Mouse (Mus musculus): Measurements from ENCODE around the gene Mark3. TPM values are rescaled to one million over a fixed set of nuclear protein-coding genes. Genes with fewer than 3 reads are reported as not detected.

Gene Mark3
- polyA plus RNA-seq, 1 experiment from 2014 or later: 43.8 TPM

DNA sequence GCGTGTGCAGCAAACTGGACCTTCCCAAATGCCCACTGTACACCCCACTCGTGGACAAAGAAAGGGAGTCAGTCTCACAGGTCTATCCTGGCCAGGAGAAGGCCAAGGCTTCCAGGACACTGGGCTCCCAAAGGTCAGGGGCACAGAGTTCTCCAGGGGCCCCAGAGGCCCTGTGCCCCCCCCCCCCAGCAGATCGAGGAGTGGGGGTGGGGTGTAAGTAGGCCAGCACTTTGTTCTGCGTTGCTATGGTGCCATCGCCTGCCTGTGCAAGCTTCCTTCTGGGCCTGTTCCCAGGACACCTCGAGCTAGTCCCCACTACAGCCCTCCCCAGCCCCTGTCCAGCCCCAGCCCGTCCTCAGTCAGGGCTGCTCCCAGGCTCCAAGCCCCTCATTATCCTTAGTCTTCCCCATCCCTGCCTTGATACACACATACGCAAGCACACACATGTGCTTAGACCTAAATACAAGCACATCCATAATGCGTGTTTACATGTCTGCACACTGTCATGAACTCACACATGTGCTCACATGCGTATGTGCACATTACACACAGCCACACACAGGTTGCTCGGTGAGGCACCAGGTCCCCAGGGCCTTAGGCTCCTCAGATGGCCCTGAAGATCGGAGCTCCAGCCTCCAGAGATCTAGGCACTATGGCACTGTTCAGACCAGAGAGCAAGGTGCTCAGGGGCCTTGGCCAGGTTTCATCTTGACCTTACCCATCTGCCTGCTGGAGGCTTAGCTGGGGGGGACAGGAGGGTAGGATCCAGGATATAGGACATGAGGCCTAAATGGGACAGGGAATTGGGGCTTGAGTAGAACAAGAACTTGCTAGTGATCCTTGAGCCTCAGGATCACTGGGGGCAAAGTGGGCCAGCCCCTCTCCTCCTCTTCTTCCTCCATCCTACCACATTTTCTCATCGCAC lies 120.8 kb downstream of the Mark3 start:
- no peak for ATAC-seq (ENCODE audit: low FRiP score, low read depth)
- 65% methylated on average over 10 of the region's 13 CpGs for WGBS
- no peak overlapping the region for H3K9ac ChIP-seq

DNA sequence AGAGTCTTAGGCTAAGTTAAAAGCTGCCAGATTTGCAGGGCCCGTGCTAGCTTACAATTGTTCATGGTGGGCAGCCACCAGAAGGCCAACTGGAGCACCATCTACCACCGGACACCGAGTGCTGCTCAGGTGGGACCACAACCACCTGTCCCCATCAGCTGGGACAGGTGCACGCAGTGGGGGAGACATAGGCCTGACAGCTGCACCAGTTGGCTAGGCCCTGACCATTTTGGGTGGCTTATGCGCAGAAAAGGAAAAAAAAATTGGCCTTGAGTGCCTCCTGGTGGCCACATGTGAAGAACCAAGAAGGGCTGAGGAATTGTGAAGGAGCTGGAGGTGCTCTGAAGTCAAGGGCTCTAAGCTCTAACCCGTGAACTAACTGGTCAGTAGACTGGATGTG lies 121.9 kb downstream of the Mark3 start:
- Histone ChIP-seq H3K4me2 (replicated peaks) (no peak overlapping the region), H3K4me3 (no peak overlapping the region), H3K9ac (no peak overlapping the region), H3K27ac (no peak overlapping the region), H3K36me3 (no peaks in the 10 kb centered on the region), H3K27me3 (no peaks in the 10 kb centered on the region), H3K9me3 (no peaks in the 10 kb centered on the region), H3K4me1 (peaks cover 33% of the 10 kb centered on the region)
- ATAC-seq (ENCODE audit: low FRiP score, low read depth): no peak; the same call in 1 of the 2 replicates
- WGBS: 28% methylated on average over 6 of the region's 6 CpGs

More for the DNA sequence above, 120.8 kb downstream of the Mark3 start:
- H3K4me1 ChIP-seq: peaks cover 37% of the 10 kb centered on the region
- no peaks in the 10 kb centered on the region for H3K36me3 ChIP-seq
- no peaks in the 10 kb centered on the region for H3K27me3 ChIP-seq
- H3K4me2 ChIP-seq (replicated peaks): no peak overlapping the region
- no peaks in the 10 kb centered on the region for H3K9me3 ChIP-seq
- H3K27ac ChIP-seq: no peak overlapping the region
- H3K4me3 ChIP-seq: no peak overlapping the region

DNA sequence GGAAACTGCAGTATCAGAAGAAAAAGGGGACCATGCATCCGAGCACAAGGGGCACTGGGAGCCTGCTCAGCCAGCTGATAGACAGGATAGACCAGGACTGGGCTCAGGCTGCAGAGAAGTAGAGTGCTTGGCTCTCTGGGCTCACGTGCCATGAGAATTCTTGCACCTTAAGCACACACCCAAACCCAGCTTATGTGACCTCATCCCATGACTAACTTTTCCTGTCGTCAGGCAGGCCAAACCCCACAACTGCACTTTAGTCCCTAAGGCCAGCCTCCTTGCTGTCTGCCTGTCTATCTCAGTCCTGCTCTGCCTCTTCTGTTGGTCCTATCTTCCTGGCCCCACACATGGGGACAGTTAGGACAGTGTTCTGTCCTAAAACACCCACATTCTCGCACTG lies 123.4 kb downstream of the Mark3 start:
- Histone ChIP-seq H3K4me1 (peaks cover 25% of the 10 kb centered on the region), H3K9me3 (no peaks in the 10 kb centered on the region), H3K4me3 (no peak overlapping the region), H3K36me3 (no peaks in the 10 kb centered on the region), H3K27ac (no peak overlapping the region), H3K9ac (peak overlapping the region; percentile 21; the same call in 1 of the 2 replicates), H3K27me3 (no peaks in the 10 kb centered on the region), H3K4me2 (replicated peaks) (no peak overlapping the region)
- ATAC-seq (ENCODE audit: low FRiP score, low read depth): no peak
- WGBS: 59% methylated on average over 4 of the region's 4 CpGs

GRCm38 (mm10) chr12:111698346-111698913 lies 124.1 kb downstream of the Mark3 start:
- no peaks in the 10 kb centered on the region for H3K36me3 ChIP-seq
- no peak overlapping the region for H3K4me2 ChIP-seq (replicated peaks)
- no peak overlapping the region for H3K4me3 ChIP-seq
- no peak overlapping the region for H3K27ac ChIP-seq
- peak overlapping the region; percentile 21; the same call in 1 of the 2 replicates for H3K9ac ChIP-seq
- H3K27me3 ChIP-seq: no peaks in the 10 kb centered on the region
- no peaks in the 10 kb centered on the region for H3K9me3 ChIP-seq
- ATAC-seq (ENCODE audit: low FRiP score, low read depth): no peak
- WGBS: 80% methylated on average over 6 of the region's 6 CpGs
- H3K4me1 ChIP-seq: peaks cover 18% of the 10 kb centered on the region

GRCm38 (mm10) chr12:111699542-111699941 lies 125.2 kb downstream of the Mark3 start:
- 79% methylated on average over 4 of the region's 4 CpGs for WGBS
- Histone ChIP-seq H3K9me3 (no peaks in the 10 kb centered on the region), H3K4me3 (no peak overlapping the region), H3K4me2 (replicated peaks) (no peak overlapping the region), H3K36me3 (no peaks in the 10 kb centered on the region), H3K27ac (no peak overlapping the region), H3K4me1 (peaks cover 7% of the 10 kb centered on the region), H3K27me3 (no peaks in the 10 kb centered on the region), H3K9ac (no peak overlapping the region)
- ATAC-seq (ENCODE audit: low FRiP score, low read depth): no peak

DNA sequence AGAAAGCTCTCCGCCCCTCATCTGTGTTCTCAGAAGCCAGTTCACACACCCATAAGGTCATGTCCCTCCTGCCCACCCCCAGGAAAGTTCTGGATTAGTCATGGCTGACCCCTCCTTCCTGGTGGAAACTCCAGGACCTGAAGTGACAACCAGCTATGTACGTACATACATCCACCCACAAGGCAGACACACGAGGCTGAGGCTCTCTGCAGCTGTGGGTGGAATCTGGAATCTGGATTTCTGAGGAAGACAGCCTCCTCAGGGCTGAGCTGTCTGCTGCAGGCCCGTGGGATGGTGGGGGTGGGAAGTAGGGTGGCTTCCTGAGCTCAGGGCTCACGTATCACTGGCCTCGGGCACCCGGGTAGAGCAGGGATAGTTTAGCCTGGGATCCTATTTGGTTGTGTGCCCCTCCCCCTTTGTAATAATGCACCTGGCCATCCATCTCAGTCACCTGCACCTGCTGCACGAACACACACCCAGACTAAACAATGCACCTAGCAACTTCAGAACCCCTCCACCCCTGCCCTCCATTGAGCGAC lies 126.7 kb downstream of the Mark3 start:
- Histone ChIP-seq H3K36me3 (no peaks in the 10 kb centered on the region), H3K4me1 (peaks cover 9% of the 10 kb centered on the region), H3K4me2 (replicated peaks) (no peak overlapping the region), H3K9ac (no peak overlapping the region), H3K27ac (no peak overlapping the region), H3K27me3 (no peaks in the 10 kb centered on the region), H3K9me3 (no peaks in the 10 kb centered on the region), H3K4me3 (no peak overlapping the region)
- no peak for ATAC-seq (ENCODE audit: low FRiP score, low read depth)
- 63% methylated on average over 9 of the region's 9 CpGs for WGBS

DNA sequence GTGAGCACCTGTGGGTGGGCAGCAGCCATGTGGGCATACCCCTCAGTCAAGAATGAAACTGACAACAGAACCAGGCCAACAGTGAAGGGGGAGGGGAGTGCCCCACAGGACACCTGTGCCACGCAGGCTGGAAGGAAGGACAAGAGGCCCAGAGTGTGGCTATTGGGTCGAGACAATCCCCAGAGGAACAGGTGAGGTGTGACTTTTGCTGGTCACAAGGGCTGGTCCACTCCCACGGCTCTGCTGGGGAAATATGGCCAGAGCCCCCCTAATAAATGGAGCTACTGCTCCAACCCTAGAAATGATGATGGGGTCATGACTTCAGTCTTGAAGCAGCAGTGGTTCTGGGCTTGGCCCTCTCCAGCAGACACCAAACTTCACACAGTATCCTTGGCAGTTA lies 129.0 kb downstream of the Mark3 start:
- Histone ChIP-seq H3K36me3 (peaks cover 9% of the 10 kb centered on the region), H3K9ac (no peak overlapping the region), H3K27me3 (no peaks in the 10 kb centered on the region), H3K9me3 (no peaks in the 10 kb centered on the region), H3K27ac (no peak overlapping the region), H3K4me2 (replicated peaks) (no peak overlapping the region), H3K4me1 (peaks cover 9% of the 10 kb centered on the region), H3K4me3 (no peak overlapping the region)
- no peak for ATAC-seq (ENCODE audit: low FRiP score, low read depth)
- WGBS: 60% methylated on average over 3 of the region's 3 CpGs

DNA sequence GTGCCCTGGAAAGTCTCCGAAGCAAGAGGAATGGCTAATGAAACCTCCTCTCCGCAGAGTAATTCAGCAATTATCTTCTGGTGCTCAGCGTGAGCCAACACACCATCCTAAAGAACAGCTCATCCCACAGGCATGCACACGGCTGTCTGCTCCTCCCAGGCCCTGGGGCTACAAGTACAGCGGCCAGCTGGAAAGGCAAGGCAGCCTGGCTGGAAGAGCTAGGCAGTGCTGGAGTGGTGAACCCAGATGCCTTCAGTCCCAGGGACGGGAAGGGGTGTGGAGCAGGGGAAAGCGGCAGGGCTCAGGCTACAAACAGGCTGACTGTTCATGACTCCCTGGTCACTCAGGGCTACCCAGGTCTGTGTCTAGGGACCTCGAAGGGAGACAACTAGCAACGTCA lies 130.3 kb downstream of the Mark3 start:
- H3K27me3 ChIP-seq: no peaks in the 10 kb centered on the region
- no peaks in the 10 kb centered on the region for H3K9me3 ChIP-seq
- H3K36me3 ChIP-seq: peaks cover 22% of the 10 kb centered on the region
- H3K4me3 ChIP-seq: no peak overlapping the region
- 0 out of 2 replicates have a peak overlapping the region, but pooled peaks have one; percentile 0 for H3K4me2 ChIP-seq (replicated peaks)
- H3K9ac ChIP-seq: 0 out of 2 replicates have a peak overlapping the region, but pooled peaks have one; percentile 31
- peak overlapping the region; percentile 15; the same call in 1 of the 2 replicates for H3K27ac ChIP-seq
- 50% methylated on average over 9 of the region's 9 CpGs for WGBS
- peaks cover 9% of the 10 kb centered on the region for H3K4me1 ChIP-seq
- ATAC-seq (ENCODE audit: low FRiP score, low read depth): 0 out of 2 replicates have a peak, but pooled peaks have one; percentile 29

DNA sequence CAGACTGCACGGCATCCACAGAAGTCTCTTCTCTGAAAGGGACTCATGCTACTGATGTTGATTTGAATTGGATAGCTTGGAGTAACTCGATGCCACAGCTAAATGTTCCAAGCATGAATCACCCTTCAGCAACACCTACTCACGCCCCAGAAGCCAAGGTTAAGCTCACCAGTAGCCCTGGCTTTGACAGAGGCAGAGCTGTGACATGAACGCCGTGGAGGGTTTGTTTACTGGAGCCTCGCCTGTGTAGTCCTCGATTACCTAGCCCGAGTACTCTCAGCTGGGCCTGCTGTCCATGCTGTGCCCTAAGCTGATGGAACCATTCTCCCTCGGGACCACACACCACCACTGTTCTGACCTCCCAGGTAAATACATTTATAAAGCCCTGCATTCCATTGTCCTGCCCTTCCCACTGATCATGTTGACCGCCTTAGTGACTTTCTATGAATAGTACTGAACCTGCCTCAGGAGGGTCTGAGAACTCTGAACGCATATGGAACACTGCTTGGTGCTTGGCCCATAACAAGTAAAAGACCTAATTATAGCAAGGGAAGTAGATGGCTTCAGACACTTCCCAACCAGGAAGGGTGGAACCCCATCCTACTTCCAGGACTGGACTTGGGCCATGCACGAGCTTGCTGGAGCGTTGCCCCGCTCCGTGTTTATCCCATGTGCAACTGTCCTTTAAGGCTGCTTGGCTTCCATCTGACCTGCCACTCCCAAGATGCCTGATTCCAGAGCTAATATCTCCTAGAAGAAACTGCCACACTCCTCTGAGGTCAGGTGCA lies 131.1 kb downstream of the Mark3 start:
- peak overlapping the region; percentile 15; the same call in 1 of the 2 replicates for H3K27ac ChIP-seq
- H3K36me3 ChIP-seq: peaks cover 30% of the 10 kb centered on the region
- peak overlapping the region; percentile 43 for H3K9ac ChIP-seq
- no peaks in the 10 kb centered on the region for H3K27me3 ChIP-seq
- 63% methylated on average over 15 of the region's 15 CpGs for WGBS
- H3K4me1 ChIP-seq: peaks cover 9% of the 10 kb centered on the region
- ATAC-seq (ENCODE audit: low FRiP score, low read depth): no peak
- no peak overlapping the region for H3K4me2 ChIP-seq (replicated peaks)
- H3K4me3 ChIP-seq: no peak overlapping the region
- H3K9me3 ChIP-seq: no peaks in the 10 kb centered on the region

Measured in limb, embryonic 13.5 days (tissue).